Mouse (Mus musculus): ENCODE measurements around the gene Prss57.

- TF ChIP-seq CTCF (conservative IDR thresholded peaks at IDR 0.05; ENCODE audit: low read length) (no peak), POU5F1 (IDR thresholded peaks at IDR 0.05; ENCODE audit: borderline replicate concordance, low read length) (peak; percentile 41)
Observed at GRCm38 (mm10) chr10:79739234-79739633, 51.5 kb downstream of the Prss57 start.
